ENCODE assay signal across 9 mouse cellular contexts in genomic region chr5:41761509-41762140, GRCm38 (mm10). TPM values are rescaled to one million over a fixed set of nuclear protein-coding genes. Genes with fewer than 3 reads are reported as not detected.
A peak's percentile ranks its signal among the peaks of the same experiment; 100 is the strongest.
DNase-seq lines count a peak whose midpoint lies in the region; ATAC-seq and TF ChIP-seq lines count a peak whose summit lies in the region.
"Had no signal": no experiment of that assay in that cellular context is flagged by ENCODE, and none has a peak within 500 bp of the region (broad histone marks: within the 10 kb centered on the region; RNA-seq: fewer than 3 reads in every experiment).

No protein-coding gene starts in this region.

- H3K4me2 ChIP-seq in lung, embryonic 14.5 days: peak overlapping the region; percentile 27; the same call in 1 of the 2 replicates
- peak overlapping the region; percentile 8; the same call in 1 of the 2 replicates for H3K4me2 ChIP-seq in forebrain, postnatal 0 days (ENCODE audit: low read depth)

- no peaks in the 10 kb centered on the region for H3K9me3 ChIP-seq in lung, embryonic 14.5 days (ENCODE audit: low read depth, low read length)
- H3K9me3 ChIP-seq in forebrain, postnatal 0 days (ENCODE audit: low read length): no peaks in the 10 kb centered on the region
- H3K9me3 ChIP-seq in limb, embryonic 10.5 days (replicated peaks): no peaks in the 10 kb centered on the region

- no peak overlapping the region for H3K27ac ChIP-seq in lung, embryonic 14.5 days (ENCODE audit: low read depth)
- no peak overlapping the region for H3K27ac ChIP-seq in forebrain, postnatal 0 days (ENCODE audit: low read depth, low read length)
- no peak overlapping the region for H3K27ac ChIP-seq in limb, embryonic 10.5 days
- no peak overlapping the region for H3K27ac ChIP-seq in small intestine, adult 2 months (ENCODE audit: insufficient read depth, low read depth, low read length)

- no peaks in the 10 kb centered on the region for H3K4me1 ChIP-seq in lung, embryonic 14.5 days (ENCODE audit: insufficient read depth)
- H3K4me1 ChIP-seq in forebrain, postnatal 0 days (ENCODE audit: insufficient read depth): no peaks in the 10 kb centered on the region
- peaks cover 33% of the 10 kb centered on the region for H3K4me1 ChIP-seq in limb, embryonic 10.5 days
- H3K4me1 ChIP-seq in small intestine, adult 2 months (ENCODE audit: control insufficient read depth, insufficient read depth, insufficient read length, low read length): peaks cover 7% of the 10 kb centered on the region; the same call in 1 of the 2 replicates

- no peak for TF ChIP-seq POLR2A in small intestine, adult 2 months (IDR thresholded peaks at IDR 0.05; ENCODE audit: low read depth, low read length)

- H3K4me3 ChIP-seq in lung, embryonic 14.5 days (ENCODE audit: low read depth, low read length): 0 out of 2 replicates have a peak overlapping the region, but pooled peaks have one; percentile 8
- H3K4me3 ChIP-seq in forebrain, postnatal 0 days (ENCODE audit: low read depth, low read length): peak overlapping the region; percentile 7; the same call in 1 of the 2 replicates
- H3K4me3 ChIP-seq in limb, embryonic 10.5 days: peak overlapping the region; percentile 18
- peak overlapping the region; percentile 25 for H3K4me3 ChIP-seq in small intestine, adult 2 months (ENCODE audit: low read depth, low read length)

- WGBS in lung, embryonic 14.5 days: under 1% methylated on average over 56 of the region's 56 CpGs
- 3% methylated on average over 53 of the region's 56 CpGs for WGBS in forebrain, postnatal 0 days
- WGBS in limb, embryonic 10.5 days: under 1% methylated on average over 53 of the region's 56 CpGs
- WGBS in small intestine, adult 2 months: 6% methylated on average over 56 of the region's 56 CpGs

- H3K36me3 ChIP-seq in lung, embryonic 14.5 days (ENCODE audit: insufficient read depth): no peaks in the 10 kb centered on the region
- no peaks in the 10 kb centered on the region for H3K36me3 ChIP-seq in forebrain, postnatal 0 days (ENCODE audit: insufficient read depth)
- no peaks in the 10 kb centered on the region for H3K36me3 ChIP-seq in limb, embryonic 10.5 days
- H3K36me3 ChIP-seq in small intestine, adult 2 months (ENCODE audit: control insufficient read depth, insufficient read depth, low read length): no peaks in the 10 kb centered on the region

- TF ChIP-seq CTCF in lung, embryonic 14.5 days (IDR thresholded peaks at IDR 0.05; ENCODE audit: low read depth): no peak
- TF ChIP-seq CTCF in forebrain, postnatal 0 days (IDR thresholded peaks at IDR 0.05; ENCODE audit: low read depth): no peak
- TF ChIP-seq CTCF in small intestine, adult 2 months (IDR thresholded peaks at IDR 0.05; ENCODE audit: extremely low read depth, insufficient read length, insufficient replicate concordance, low read depth, low read length): no peak

- H3K27me3 ChIP-seq in lung, embryonic 14.5 days (ENCODE audit: insufficient read depth, low read length): peaks cover 96% of the 10 kb centered on the region
- peaks cover 91% of the 10 kb centered on the region for H3K27me3 ChIP-seq in forebrain, postnatal 0 days (ENCODE audit: insufficient read depth, low read length)
- H3K27me3 ChIP-seq in limb, embryonic 10.5 days (ENCODE audit: low read depth, poor library complexity, severe bottlenecking): peaks cover 100% of the 10 kb centered on the region
- H3K27me3 ChIP-seq in small intestine, adult 2 months (ENCODE audit: control insufficient read depth, insufficient read depth, low read length): peaks cover 66% of the 10 kb centered on the region

- H3K9ac ChIP-seq in lung, embryonic 14.5 days: no peak overlapping the region
- H3K9ac ChIP-seq in forebrain, postnatal 0 days: no peak overlapping the region

- no peak for ATAC-seq in lung, embryonic 14.5 days (ENCODE audit: insufficient read depth)
- no peak for ATAC-seq in forebrain, postnatal 0 days

- no peak for DNase-seq in lung, embryonic 14.5 days
- no peak for DNase-seq in lung, postnatal 36 days
- DNase-seq in forebrain, postnatal 0 days: no peak
- peak; percentile 63 for DNase-seq in limb, embryonic 10.5 days (ENCODE audit: low spot score)
- DNase-seq in layer of hippocampus, adult 8-10 months (ENCODE audit: low spot score in 2 of 2): no peak
- DNase-seq in left cerebral cortex, adult 18-20 months (ENCODE audit: low spot score in 2 of 2): no peak

RNA-seq across cellular contexts. Expression of gene Nkx3-2, which starts 2.7 kb away (rescaled TPM):
- not detected in 2 replicates for polyA plus RNA-seq in lung, embryonic 14.5 days (2014; fragmentation: Nextera tagmentation; extraction: Ambion mirVana)
- not detected in 2 replicates for total RNA-seq in forebrain, postnatal 0 days (2014; rRNA removed)
- polyA plus RNA-seq in forebrain, postnatal 0 days (2015; fragmentation: Nextera tagmentation; extraction: Ambion mirVana): not detected in 2 replicates
- 0.11 and 0.50 TPM in 2 replicates for polyA plus RNA-seq in limb, embryonic 10.5 days (2016; fragmentation: Nextera tagmentation; extraction: Ambion mirVana)
- polyA plus RNA-seq in small intestine, adult 2 months (2012; rRNA removed): 1.7 and 2.3 TPM in 2 replicates
- total RNA-seq in layer of hippocampus, adult 8-10 months (2022): not detected
- total RNA-seq in left cerebral cortex, adult 18-20 months (2021): not detected
- total RNA-seq: adrenal gland, postnatal 4 days; neutrophil, adult 5-6 weeks had no signal

RNA-seq across cellular contexts. Expression of gene Rab28, which starts 53.7 kb away (rescaled TPM):
- polyA plus RNA-seq in lung, embryonic 14.5 days (2014; fragmentation: Nextera tagmentation; extraction: Ambion mirVana): 63.9 and 66.6 TPM in 2 replicates
- total RNA-seq in forebrain, postnatal 0 days (2014; rRNA removed): 59.5 and 63.6 TPM in 2 replicates
- polyA plus RNA-seq in forebrain, postnatal 0 days (2015; fragmentation: Nextera tagmentation; extraction: Ambion mirVana): 40.5 and 48.5 TPM in 2 replicates
- 54.3 and 63.2 TPM in 2 replicates for polyA plus RNA-seq in limb, embryonic 10.5 days (2016; fragmentation: Nextera tagmentation; extraction: Ambion mirVana)
- polyA plus RNA-seq in small intestine, adult 2 months (2012; rRNA removed): 8.1 and 18.3 TPM in 2 replicates
- total RNA-seq in layer of hippocampus, adult 8-10 months (2022): 10 to 100 TPM; 76.1 to 84.6 (median 81.1) TPM
- total RNA-seq in left cerebral cortex, adult 18-20 months (2021): 10 to 100 TPM; 83.9 to 85.6 TPM
